Mouse (Mus musculus) MN1 (cell line): Measurements from ENCODE around the gene Twf2.
"Not testable (repeated sequence)": the region's sequence is repeated elsewhere in the genome, so short reads cannot be mapped to it uniquely, and the experiment has no call there.

Experiments
- DNase-seq: peaks from one replicate; pipeline ENCODE4 v3.0.0-alpha.2; 2016; ENCODE audit warnings: low spot score

The Twf2 gene

DNA sequence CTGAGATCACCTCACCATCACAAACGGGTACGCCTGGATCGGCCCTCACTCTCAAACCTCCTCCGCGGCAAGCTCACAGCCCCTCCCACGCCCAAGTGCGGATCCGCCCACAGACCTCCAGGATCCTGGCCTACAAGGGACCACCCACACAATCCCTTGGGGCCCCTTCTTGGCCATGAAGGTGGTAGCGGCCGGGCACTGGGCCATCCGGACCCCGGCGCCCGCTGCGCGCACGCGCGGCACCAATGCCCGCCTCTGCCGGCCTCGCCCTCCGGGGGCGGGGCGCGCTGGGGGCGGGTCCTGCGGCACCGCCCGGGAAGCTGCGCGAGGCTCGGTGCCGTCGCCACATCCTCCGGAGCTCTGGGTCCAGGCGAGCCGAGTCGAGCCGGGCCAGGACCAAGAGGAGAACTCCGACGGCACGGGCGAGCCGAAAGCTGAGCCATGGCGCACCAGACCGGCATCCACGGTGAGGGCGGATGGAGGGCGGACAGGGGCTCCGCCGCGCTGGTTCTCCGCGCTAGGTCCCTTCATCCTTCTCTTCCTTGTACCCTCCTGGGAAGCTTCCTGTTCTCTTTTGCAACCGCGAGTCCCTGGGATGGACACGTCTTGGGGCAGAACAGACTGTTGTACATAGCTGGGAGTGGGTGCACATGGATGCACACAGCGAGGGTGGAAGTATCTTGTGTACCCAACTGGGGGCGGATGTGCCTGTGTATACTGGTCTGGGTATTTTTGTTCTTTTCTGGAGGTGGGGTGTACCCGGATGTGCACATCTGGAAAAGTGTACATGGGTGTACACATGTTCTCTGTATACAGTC is at the start of gene Twf2:
Gene Twf2 (plus strand): TSS at position 290 of the 818 bp plus-strand sequence.
- DNase-seq, result peak; percentile 94

DNA sequence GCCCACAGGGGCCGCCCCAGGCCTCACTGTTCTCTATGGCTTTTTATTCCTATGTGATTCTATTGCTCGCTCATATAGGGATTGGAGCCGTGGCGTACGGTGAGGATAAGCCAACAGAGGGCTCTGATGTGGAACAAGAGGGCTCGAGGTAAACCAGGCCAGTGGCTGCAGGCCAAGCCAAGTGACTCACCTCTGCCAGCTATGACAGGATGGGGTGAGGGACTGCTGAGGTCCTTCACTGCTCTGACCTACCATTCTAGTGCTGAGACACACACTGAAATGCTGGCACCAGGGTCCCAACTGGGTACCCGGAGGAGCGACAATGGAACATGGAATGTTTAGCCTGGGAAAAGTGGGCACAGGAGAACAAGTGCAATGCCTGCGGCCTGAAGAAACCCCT is 48.8 kb upstream of the Twf2 start:
- peak; percentile 53 for DNase-seq

DNA sequence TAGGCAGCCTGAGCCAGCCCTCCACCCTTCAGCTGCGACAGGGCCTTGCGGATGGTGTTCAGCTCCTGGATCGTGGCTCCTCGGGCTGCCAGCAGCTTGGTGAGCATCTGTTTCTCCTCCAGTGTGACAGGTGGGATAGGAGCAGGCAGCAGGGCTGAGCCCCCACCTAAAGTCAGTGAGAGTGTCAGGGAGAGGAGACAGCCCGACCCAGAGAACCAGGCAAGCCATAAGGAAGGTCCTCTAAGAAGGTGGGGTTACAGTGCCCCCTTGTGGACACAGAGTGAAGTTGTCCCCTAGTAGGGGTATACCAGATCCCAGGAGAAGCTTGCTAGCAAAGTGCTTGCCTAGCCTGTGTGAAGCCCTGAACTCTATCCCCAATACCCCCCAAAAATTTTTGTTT is 46.5 kb upstream of the Twf2 start:
- peak; percentile 77 for DNase-seq

DNA sequence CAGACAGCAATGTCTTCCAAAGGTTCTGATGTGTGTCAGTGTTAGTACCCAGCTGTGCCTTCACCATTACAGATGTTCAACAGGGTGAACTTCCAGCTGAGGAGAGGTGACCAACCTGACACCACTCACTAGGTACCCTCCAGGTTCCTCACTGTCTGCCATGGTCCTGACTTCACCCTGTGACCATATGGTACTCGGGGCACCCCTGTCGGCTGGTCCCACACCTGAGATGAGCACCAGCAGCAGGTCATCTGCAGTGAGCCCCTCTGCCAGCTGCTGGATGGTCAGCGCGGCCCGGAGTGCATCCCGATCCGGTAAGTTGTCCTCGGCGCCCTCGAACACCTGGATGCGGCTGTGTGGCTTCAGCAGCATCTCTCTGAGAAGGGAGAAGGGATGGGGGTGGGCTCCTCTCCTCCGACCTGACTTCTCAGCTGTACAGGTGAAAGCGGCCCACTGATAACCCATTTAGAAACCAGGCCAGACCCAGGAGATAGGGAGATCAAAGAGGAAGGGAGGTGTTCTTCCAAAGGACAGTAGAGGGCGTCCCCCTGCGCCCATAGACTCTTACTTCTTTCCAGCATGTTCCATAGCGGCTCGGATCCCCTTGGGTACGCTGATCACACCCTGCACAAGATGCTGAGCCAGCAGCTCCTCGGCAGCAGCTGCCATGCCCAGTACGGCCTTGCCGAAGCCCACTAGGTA is 45.8 kb upstream of the Twf2 start:
- DNase-seq, result no peak

GRCm38 (mm10) chr9:106157623-106157925 is 45.3 kb upstream of the Twf2 start:
- DNase-seq, result no peak

- DNase-seq, result no peak
These were observed 44.8 kb upstream of the Twf2 start, which contains the start of gene Glyctk for GRCm38 (mm10) chr9:106158037-106158491. TSS of gene Glyctk (minus strand) at chr9:106158138.

- DNase-seq, result no peak
These were observed 43.7 kb upstream of the Twf2 start for GRCm38 (mm10) chr9:106159237-106159636.

GRCm38 (mm10) chr9:106159784-106160301 is 43.1 kb upstream of the Twf2 start:
- DNase-seq, result peak; percentile 97

GRCm38 (mm10) chr9:106160426-106160825 is 42.5 kb upstream of the Twf2 start:
- peak; percentile 40 for DNase-seq

DNA sequence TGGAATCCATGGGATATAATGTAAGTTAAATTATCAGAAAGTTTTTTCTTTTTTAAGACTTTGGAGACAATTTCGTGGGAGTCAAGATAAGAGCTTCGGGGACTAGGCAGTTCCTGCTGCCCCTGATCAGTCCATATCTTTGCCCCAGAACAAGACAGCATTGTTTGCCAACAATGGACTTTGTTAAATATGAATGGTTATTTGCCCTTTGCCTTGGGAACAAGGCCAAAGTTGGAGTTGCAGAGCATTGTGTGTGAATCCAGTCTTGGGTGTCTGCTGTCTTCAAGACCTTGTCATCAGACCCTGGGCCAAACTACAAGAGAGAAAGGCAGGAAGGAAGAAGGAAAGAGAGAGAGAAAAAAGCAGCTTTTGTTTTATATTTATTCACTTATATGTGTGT is 36.2 kb upstream of the Twf2 start:
- no peak for DNase-seq

GRCm38 (mm10) chr9:106167241-106167640 is 35.7 kb upstream of the Twf2 start:
- DNase-seq, result no peak

GRCm38 (mm10) chr9:106167703-106168102 is 35.2 kb upstream of the Twf2 start:
- DNase-seq, result peak; percentile 30

DNA sequence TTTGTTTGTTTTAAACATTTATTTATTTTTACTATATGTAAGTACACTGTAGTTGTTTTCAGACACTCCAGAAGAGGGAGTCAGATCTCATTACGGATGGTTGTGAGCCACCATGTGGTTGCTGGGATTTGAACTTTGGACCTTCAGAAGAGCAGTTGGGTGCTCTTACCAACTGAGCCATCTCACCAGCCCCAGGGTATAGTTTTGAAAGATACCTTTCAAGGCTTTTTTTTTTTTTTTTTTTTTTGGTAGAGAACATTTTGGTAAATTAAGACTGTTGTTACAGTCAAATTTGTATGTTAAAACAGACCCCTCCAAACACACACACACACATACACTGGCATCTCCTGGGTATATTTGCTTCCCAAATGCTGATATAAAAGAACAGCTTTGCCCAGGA is 33.9 kb upstream of the Twf2 start:
- not testable (repeated sequence) for DNase-seq

GRCm38 (mm10) chr9:106169917-106170316 is 33.0 kb upstream of the Twf2 start:
- DNase-seq, result peak; percentile 24

GRCm38 (mm10) chr9:106170556-106171345 is 32.2 kb upstream of the Twf2 start, which contains the start of gene Wdr82:
TSS of gene Wdr82 (plus strand) at chr9:106170928.
- DNase-seq, result peak; percentile 91

- DNase-seq, result peak; percentile 75
These were observed 31.4 kb upstream of the Twf2 start for GRCm38 (mm10) chr9:106171346-106172158.

- no peak for DNase-seq
These were observed 30.4 kb upstream of the Twf2 start for GRCm38 (mm10) chr9:106172527-106172926.

DNA sequence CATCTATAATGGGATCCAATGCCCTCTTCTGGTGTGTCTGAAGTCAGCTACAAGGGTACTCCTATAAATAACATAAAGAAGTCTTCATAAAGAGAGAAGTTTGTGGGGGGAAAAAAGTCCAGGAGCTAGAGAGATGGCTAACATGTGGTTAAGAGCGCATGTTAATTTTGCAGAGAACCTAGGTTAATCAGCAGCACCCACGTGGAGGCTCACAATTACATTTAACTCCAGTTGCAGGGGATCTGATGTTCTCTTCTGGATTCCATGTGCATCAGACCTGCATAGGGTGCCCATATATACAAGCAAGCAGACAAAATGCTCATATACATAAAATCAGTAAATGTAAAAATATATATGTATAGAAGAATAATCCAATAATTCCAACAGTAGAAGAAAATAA is 29.5 kb upstream of the Twf2 start:
- no peak for DNase-seq

DNA sequence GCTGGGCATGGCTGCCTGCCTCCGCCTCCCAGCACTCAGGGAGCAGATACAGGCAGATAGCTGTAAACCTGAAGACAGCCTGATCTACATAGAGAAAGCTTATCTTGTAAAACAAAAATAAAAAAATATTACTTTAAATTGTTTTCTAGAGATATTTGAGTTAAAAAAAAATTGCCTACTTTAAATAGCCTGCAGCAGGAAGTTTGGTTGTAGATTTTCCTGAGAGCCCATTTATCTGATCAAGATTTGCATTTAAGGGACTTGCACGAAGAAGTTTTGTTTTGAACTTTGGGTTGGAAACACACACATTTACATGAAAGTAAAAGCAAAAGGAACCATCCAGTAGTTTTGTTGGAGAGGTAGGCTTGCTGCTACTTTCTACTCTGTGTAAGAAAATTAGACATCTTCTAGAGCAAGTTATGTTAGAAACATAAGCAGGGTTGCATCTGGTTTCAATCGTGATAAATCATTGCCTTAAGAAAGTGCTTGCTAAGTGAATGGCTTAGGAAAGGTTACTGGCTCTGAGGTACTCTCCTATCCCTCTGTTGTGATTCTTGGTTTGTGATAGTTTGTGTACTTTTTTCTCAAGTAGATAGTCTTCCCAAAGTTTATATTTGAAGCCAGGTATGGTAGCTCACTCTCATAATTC is 27.2 kb upstream of the Twf2 start:
- no peak for DNase-seq

DNA sequence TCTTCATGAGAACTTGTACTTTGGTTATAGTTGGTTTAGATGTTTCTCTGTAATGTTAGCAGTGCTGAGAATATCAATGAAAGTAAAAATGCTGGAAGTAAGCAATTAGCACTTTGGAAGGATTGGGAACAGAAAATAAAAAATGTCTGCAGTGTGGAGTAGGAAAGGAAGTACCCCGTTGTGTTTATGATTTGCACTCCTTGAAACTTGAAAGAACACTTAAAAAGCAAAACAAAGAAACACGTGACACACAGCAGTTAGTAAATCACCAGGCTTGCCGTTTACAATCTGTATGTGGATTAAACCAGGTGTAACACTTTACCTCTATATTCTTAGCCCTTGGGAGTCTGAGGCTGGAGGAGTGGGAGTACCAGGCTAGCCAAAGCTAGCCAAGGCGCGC is 26.1 kb upstream of the Twf2 start:
- DNase-seq, result no peak

- DNase-seq, result no peak
These were observed 25.1 kb upstream of the Twf2 start for GRCm38 (mm10) chr9:106177799-106178198.
